Mouse (Mus musculus) spleen, embryonic (tissue): ENCODE results near the gene Fastkd5.

Experiments used
- CTCF ChIA-PET: fragments of 350-600 bp; sonication (Branson Sonifier 250); formaldehyde crosslinking; loops from one replicate; lab custom pipeline; 2022; lab: Charles Lee

Fastkd5 gene

GRCm38 (mm10) chr2:130629839-130630203, at the start of gene Fastkd5, which contains the start of gene Ubox5:
Gene Fastkd5 (minus strand): TSS chr2:130630027.
Gene Ubox5 (minus strand): TSS chr2:130630038.
- CTCF ChIA-PET: no interaction called here

DNA sequence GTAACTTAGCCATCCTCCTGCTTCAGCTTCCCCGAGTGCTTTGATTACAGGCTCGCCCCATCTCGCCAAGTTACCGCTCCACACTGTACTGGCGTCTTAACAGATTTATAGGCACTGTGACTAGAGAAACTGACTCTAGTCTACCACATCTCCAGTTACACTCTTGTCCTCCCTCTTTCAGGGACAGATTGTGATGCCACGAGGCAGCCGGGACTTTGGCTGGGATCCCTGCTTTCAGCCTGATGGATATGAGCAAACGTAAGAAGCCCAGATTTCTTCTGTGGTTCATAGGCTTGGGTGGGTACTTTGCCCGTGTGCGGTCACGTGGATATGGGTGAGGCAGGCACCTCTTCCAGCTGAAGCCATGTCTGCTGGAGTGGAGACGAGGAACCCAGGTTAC, 49.3 kb upstream of the Fastkd5 start:
- CTCF ChIA-PET: no interaction called here

GRCm38 (mm10) chr2:130677211-130677610, 47.4 kb upstream of the Fastkd5 start:
- CTCF ChIA-PET: no interaction called here

DNA sequence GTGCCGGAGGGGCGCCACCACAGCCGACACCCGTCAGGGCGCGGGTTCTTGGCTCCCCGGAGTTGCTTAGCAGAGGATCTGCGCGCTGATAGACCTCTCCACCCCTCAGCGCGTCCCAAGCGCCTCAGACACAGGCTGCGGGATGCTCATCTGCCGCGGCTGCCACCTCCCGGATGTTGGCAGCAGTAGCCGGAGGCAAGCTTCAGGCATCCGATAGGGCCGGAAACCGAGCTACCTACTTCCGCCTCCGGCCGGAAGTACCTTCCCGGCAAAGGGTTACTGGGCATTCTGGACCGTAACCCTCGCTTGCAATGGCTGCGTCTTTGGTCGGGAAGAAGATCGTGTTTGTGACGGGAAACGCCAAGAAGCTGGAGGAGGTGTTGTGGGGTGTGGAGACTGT, 37.7 kb upstream of the Fastkd5 start, which contains the start of gene Itpa:
Gene Itpa, plus strand, starts transcription at position 52 of the 400 bp plus-strand sequence.
- CTCF ChIA-PET: interaction anchor here (0.7 kb wide), 1 partner anchor 1612 kb away, joined by 3 read pairs; no protein-coding TSS in a partner anchor

DNA sequence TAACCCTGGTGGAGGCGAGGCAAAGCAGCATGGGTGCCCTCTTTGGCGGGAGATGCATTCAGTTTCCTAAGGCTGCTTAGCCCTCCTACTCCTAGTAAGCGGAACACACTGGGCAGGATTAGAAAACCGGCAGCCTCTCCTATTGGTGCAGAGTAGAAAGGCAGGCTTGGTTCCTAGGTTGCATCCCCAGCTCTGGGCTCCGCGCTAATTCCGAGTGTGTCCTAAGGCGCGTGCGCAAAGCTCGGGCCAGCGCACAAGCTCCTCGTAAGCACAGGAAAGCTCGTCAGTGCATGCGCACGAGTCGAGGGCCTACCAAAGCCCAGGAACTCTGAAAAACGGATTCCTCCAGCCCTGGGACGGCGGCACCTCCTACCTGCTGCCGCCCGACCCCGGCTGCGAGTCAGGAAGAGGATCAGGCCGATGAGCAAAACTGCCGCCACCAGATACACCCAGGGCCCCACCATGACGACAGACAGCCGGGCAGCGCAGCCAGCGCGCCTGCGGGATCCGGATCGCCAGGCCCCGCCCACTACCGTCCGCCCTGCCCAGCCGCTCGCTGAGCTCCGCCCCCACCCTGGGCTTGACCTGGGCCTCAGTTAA, 34.4 kb upstream of the Fastkd5 start, which contains the start of gene Ddrgk1:
Gene Ddrgk1, minus strand, starts transcription at position 558 of the 600 bp plus-strand sequence.
- CTCF ChIA-PET: no interaction called here

- CTCF ChIA-PET: no interaction called here
Measured at GRCm38 (mm10) chr2:130663342-130663741, 33.5 kb upstream of the Fastkd5 start.

- CTCF ChIA-PET: no interaction called here
Measured at GRCm38 (mm10) chr2:130658530-130658929, 28.7 kb upstream of the Fastkd5 start.

DNA sequence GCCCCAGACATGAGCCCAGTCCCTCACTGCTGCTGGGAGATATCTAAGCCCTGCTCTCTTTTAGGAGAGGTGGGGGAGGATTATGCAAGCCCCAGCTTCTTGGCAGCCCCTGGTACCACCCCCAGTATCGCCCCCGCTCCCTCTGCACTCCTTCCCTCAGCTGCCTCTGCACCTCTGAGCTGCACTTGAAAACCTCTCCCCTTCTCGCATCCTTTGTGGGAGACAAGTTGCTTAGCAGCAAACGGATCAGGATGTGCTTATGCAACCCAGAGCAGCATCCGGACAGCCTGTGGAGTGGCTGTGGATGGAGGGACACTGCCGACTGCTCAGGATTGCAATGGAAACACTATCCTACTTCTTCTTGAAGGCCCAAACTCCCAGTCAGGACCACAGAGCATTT, 27.7 kb upstream of the Fastkd5 start:
- CTCF ChIA-PET: no interaction called here

- CTCF ChIA-PET: interaction anchor here (0.6 kb wide), 1 partner anchor 12 kb away, joined by 11 read pairs; no protein-coding TSS in a partner anchor
Measured at GRCm38 (mm10) chr2:130656536-130656935, 26.7 kb upstream of the Fastkd5 start.

- CTCF ChIA-PET: no interaction called here
Measured at GRCm38 (mm10) chr2:130655660-130656339, 26.0 kb upstream of the Fastkd5 start.

DNA sequence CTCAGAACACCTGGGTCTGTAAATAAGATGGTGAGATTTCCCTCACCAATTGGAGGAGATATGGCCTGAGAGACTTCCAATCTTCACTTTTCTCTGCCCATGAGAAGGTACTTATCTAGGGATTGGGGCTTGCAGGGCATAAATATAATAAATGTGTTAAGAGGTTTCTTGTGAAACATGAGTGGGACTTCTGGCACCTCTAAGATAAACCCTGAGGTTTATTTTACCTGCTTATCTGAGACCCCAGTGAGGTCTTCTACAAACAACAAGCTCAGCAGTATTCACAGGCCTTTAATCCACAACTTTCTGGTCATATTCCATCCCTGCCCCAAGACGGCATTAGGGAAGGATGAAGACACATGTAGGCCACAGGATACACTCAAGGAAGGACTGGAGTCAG, 23.9 kb upstream of the Fastkd5 start:
- CTCF ChIA-PET: no interaction called here

DNA sequence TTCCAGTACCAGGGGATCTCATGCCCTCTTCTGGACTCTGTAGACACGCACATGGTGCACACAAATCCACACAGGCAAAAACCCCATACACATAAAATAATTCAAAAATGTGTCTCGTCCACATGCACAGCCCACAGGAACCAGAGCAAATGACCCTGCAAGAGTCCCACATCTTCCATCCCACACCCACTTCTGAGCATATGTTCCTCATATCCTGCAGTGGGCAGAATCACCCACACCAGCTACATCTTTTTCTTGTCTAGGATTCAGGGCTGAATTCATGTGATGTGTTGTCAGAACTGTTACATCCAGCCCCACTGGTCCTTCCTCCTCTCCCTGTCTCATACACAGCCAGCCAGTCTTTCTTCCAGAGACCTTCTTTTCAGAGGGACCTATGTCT, 23.5 kb upstream of the Fastkd5 start:
- CTCF ChIA-PET: no interaction called here

DNA sequence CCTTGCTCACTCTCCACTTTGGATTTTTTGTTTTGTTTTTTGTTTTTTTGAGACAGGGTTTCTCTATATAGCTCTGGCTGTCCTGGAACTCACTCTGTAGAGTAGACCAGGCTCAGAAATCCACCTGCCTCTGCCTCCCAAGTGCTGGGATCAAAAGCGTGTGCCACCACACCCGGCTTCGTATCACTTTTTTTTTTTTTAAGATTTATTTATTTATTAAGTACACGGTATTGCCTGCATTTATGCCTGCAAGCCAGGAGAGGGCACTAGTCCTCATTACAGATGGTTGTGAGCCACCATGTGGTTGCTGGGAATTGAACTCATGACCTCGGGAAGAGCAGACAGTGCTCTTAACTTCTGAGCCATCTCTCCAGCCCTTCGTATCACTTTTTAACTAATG, 19.2 kb upstream of the Fastkd5 start:
- CTCF ChIA-PET: interaction anchor here (0.7 kb wide), 1 partner anchor 31 kb away, joined by 3 read pairs; no protein-coding TSS in a partner anchor

- CTCF ChIA-PET: no interaction called here
Measured at GRCm38 (mm10) chr2:130645198-130645597, 15.4 kb upstream of the Fastkd5 start.

DNA sequence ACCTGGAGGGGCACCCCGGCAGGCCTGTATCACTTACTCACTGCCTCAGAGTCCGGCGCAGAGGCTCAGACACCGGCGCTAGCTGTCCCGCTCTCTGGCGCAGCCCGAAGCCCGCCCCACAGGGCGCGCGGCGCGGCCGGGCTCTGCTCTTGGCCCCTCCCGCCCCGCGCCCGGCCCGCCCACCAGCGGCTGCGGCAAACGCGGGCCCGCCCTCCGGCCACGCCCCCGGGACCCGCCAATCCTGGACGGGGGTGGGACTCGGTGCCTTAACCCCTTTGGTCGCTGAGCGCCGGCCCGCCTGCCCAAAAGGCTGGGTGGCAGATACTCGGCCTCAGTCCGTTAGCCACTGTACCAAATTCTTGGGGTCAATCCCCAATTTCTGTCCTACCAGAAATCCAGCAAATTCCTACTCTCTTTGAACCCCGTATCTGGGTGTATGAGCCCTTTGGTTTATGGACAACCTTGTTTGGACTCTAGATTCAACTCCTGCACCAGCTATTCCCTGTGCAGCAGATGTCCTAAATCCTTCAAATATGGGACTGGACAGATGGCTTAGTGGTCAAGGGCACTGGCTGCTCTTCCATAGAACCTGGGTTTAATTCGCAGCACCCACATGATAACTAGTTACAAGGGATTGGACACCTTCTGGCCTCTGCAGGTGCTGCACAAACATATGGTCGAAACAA, 13.0 kb upstream of the Fastkd5 start, which contains the start of gene Lzts3:
Gene Lzts3, minus strand, starts transcription at position 120 of the 686 bp plus-strand sequence.
- CTCF ChIA-PET: no interaction called here

DNA sequence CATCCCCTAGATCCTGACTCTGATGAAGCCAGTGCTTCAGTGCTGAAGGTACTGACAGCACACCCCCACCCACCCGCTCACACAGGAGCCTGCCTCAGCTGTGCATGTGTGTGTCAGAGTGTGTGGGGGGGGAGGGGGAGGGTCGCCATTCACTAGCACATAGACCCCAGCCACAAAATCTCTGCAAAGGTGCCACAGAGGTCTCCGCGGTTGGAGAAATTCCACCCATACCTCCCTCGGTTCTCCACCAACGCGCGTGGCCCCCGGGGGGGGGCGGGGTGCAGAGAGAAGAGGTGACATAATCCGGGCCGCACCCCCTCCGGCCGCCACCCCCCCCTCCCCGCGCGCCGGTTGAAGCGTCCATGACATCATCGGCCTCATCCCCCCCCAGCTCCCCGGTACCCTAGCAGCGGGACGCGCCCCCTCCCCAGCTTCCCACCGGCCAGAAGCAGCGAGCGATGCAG, 12.4 kb upstream of the Fastkd5 start:
- CTCF ChIA-PET: no interaction called here

DNA sequence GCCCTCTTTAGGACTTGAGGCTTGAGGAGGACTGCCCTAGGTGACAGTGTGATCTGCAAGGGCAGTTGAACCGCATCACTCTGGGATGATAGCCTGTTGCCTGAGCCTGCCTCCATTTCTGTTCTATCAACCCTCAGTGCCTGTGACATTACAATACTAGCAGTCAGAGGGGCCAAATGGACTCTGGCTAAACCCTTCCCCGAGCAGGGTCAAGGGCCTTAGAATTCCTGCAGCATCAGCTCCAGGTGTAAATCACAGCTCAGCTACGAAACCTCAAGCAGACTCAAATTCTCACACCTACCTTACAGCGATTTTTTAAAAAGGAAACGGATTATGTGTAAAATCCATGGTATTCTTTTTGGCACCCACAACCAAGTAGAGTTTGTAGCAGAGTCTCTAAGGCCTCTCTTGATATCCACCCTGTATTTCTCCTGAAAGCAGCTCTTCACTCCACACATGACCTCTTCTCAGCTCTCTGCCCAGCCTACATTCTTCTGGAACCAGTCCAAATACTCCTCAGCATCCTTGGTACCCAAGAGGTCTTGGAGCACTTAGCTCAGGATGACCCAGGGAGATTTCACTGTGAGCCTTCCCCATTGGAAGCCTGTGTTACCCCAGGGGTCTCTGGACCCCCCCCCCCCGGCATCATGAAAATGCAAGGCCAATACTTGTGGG, 11.7 kb upstream of the Fastkd5 start:
- CTCF ChIA-PET: interaction anchor here (0.6 kb wide), 1 partner anchor 498 kb away, joined by 3 read pairs; no protein-coding TSS in a partner anchor

- CTCF ChIA-PET: no interaction called here
Measured at GRCm38 (mm10) chr2:130639276-130639675, 9.4 kb upstream of the Fastkd5 start.

DNA sequence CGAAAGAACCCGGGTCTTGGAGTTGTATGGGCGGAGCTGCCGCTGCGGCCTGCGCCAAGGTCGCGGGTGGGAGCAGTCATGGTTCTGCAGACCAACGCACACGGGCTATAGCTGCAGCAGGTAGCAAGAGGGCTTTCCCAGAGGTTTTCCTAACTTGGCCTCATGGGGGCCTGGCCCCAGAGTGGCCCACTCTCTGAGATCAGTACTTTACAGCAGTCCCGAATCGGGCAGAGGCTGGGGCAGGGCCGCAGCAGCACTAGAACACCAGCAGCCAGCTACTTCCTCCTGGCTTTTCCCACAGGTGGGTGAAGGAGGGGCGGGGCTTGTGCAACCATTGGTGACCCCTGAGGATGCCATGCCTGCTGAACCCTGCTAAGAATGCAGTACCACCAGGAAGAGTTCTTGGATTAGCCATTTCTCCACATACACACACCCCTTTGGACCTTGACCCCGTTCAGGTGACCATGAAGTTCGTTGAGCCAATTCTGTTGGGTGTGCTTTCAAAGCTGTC, 8.3 kb upstream of the Fastkd5 start:
- CTCF ChIA-PET: no interaction called here

GRCm38 (mm10) chr2:130635847-130636246, 6.0 kb upstream of the Fastkd5 start:
- CTCF ChIA-PET: interaction anchor here (0.5 kb wide), 1 partner anchor 312 kb away, joined by 3 read pairs; no protein-coding TSS in a partner anchor

DNA sequence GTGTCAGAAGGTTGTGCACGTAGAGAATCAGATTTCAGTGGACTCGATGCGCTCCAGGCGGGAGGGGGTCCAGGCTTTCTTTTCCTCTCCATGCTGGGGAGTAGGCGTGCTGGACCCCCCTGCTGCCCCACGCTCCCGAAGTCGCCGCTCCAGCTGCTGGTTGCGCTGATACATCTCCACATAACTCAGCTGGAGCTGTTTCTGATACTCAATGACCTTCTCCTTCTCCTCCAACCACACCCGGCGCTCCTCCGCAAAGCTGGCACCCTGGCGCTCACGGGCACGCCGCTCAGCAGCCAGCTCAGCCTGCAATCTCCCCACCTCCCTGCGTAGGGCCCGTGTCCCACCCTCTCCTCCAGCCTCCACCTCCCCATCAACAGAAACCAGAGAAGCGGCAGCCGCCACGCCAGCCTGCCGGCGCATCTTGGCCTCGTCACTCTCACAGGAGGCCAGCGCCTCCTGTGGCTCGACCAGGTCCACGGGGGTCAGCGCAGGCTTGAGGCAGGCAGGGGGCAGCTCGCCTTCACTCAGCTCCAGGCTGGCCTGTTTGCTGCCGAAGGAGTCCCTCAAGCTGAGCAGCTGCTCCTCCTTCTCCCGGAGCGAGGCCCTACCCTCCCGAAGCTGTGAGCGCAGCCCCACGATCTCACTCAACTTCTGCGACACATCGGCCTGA, 5.0 kb upstream of the Fastkd5 start:
- CTCF ChIA-PET: no interaction called here
